ENCODE assay signal across 10 mouse cellular contexts in the genomic region with DNA sequence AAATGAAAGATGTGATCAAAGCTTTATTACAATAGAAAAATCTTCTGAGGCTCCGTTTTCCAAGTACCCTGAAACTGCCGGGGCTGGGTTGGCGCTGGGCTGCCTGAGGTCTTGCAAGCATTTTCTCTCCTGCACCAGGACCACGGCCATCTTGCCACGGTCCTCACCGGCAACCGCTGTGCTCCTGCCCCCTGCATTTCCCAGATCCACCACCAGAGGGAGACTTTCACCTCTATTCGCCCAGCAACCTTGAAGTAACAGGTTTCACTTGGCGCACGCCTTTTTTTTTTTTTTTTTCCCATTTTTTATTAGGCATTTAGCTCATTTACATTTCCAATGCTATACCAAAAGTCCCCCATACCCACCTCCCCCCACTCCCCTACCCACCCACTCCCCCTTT.
DNase-seq lines count a peak whose midpoint lies in the region; ATAC-seq and TF ChIP-seq lines count a peak whose summit lies in the region.
"Had no signal": no experiment of that assay in that cellular context is flagged by ENCODE, and none has a peak within 500 bp of the region (broad histone marks: within the 10 kb centered on the region; RNA-seq: fewer than 3 reads in every experiment).

No protein-coding gene starts in this region.

- TF ChIP-seq EP300 in CH12.LX (IDR thresholded peaks at IDR 0.05; ENCODE audit: low read length): no peak

- no peak for TF ChIP-seq POLR2A in CH12.LX (IDR thresholded peaks at IDR 0.05; ENCODE audit: low read depth, low read length)

- peaks cover 10% of the 10 kb centered on the region; the same call in 1 of the 2 replicates for H3K4me1 ChIP-seq in intestine, embryonic 14.5 days (replicated peaks; ENCODE audit: control insufficient read depth, insufficient read depth, low read length)
- no peaks in the 10 kb centered on the region for H3K4me1 ChIP-seq in intestine, embryonic 15.5 days (replicated peaks)
- peaks cover 0 to 3% of the 10 kb centered on the region in 2 experiments; a peak in 1 of 4 replicates for H3K4me1 ChIP-seq in CH12.LX (ENCODE audit: control insufficient read depth in 1 of 2, insufficient read depth in 2 of 2)
- H3K4me1 ChIP-seq in embryonic facial prominence, embryonic 11.5 days (ENCODE audit: control insufficient read depth, insufficient read depth, low read length): no peaks in the 10 kb centered on the region

- dilution Hi-C loops in CH12.LX (cut with MboI; ENCODE audit: extremely low pct_ligation_motif_present, extremely low pct_unique_long_range_greater_than_20kb, low sequenced_read_pairs): no loop called here

- no peaks in the 10 kb centered on the region for H3K79me2 ChIP-seq in CH12.LX (replicated peaks; ENCODE audit: control insufficient read depth, extremely low read depth, insufficient read depth, poor library complexity, severe bottlenecking)

- ATAC-seq in intestine, embryonic 14.5 days (replicated peaks; ENCODE audit: low FRiP score, low TSS enrichment, low read depth): no peak
- ATAC-seq in intestine, embryonic 15.5 days: no peak
- ATAC-seq in embryonic facial prominence, embryonic 11.5 days (replicated peaks; ENCODE audit: insufficient number of reproducible peaks, low FRiP score, low TSS enrichment, low read depth): no peak

- H3K27me3 ChIP-seq in intestine, embryonic 14.5 days (replicated peaks; ENCODE audit: control insufficient read depth, insufficient read depth, low read length): no peaks in the 10 kb centered on the region
- no peaks in the 10 kb centered on the region for H3K27me3 ChIP-seq in intestine, embryonic 15.5 days (replicated peaks)
- H3K27me3 ChIP-seq in CH12.LX (replicated peaks): peaks cover 4% of the 10 kb centered on the region
- no peaks in the 10 kb centered on the region for H3K27me3 ChIP-seq in embryonic facial prominence, embryonic 11.5 days (ENCODE audit: control insufficient read depth, insufficient read depth, low read length)
- H3K27me3 ChIP-seq: lung, embryonic 15.5 days had no signal

- no peaks in the 10 kb centered on the region for H3K9me3 ChIP-seq in intestine, embryonic 14.5 days (ENCODE audit: control insufficient read depth, low read length)
- no peaks in the 10 kb centered on the region for H3K9me3 ChIP-seq in intestine, embryonic 15.5 days
- peaks cover 4% of the 10 kb centered on the region for H3K9me3 ChIP-seq in CH12.LX (replicated peaks; ENCODE audit: low read length)
- no peaks in the 10 kb centered on the region for H3K9me3 ChIP-seq in embryonic facial prominence, embryonic 11.5 days (replicated peaks; ENCODE audit: control insufficient read depth, low read length)
- H3K9me3 ChIP-seq: lung, embryonic 15.5 days had no signal

- H3K4me2 ChIP-seq in intestine, embryonic 14.5 days (ENCODE audit: low read length): no peak overlapping the region
- H3K4me2 ChIP-seq in intestine, embryonic 15.5 days (replicated peaks): no peak overlapping the region
- no peak overlapping the region for H3K4me2 ChIP-seq in CH12.LX (ENCODE audit: insufficient read depth, low read depth, poor library complexity, severe bottlenecking)
- no peak overlapping the region for H3K4me2 ChIP-seq in embryonic facial prominence, embryonic 11.5 days (ENCODE audit: low read depth, low read length)
- H3K4me2 ChIP-seq: lung, embryonic 15.5 days had no signal

- in situ Hi-C loops in CH12.LX (cut with MboI; ENCODE audit: low pct_ligation_motif_present, low pct_unique_long_range_greater_than_20kb, low sequenced_read_pairs): no loop called here

- H3K9ac ChIP-seq in intestine, embryonic 14.5 days (ENCODE audit: low read length): no peak overlapping the region
- H3K9ac ChIP-seq in intestine, embryonic 15.5 days: no peak overlapping the region
- H3K9ac ChIP-seq in CH12.LX (ENCODE audit: insufficient read depth, low read depth): no peak overlapping the region
- H3K9ac ChIP-seq in embryonic facial prominence, embryonic 11.5 days (replicated peaks; ENCODE audit: low read length): no peak overlapping the region
- H3K9ac ChIP-seq: lung, embryonic 15.5 days had no signal

- WGBS in intestine, embryonic 14.5 days: 47% methylated on average over 10 of the region's 10 CpGs
- 56% methylated on average over 10 of the region's 10 CpGs for WGBS in intestine, embryonic 15.5 days
- 49% methylated on average over 10 of the region's 10 CpGs for WGBS in embryonic facial prominence, embryonic 11.5 days

- H3K4me3 ChIP-seq in intestine, embryonic 14.5 days (ENCODE audit: low read depth, low read length): no peak overlapping the region
- H3K4me3 ChIP-seq in intestine, embryonic 15.5 days (replicated peaks): no peak overlapping the region
- H3K4me3 ChIP-seq in CH12.LX (replicated peaks in 1 of 3; ENCODE audit: low read depth in 2 of 3, low read length in 2 of 3, poor library complexity in 1 of 3): no peak overlapping the region
- no peak overlapping the region for H3K4me3 ChIP-seq in embryonic facial prominence, embryonic 11.5 days (ENCODE audit: low read depth, low read length)
- H3K4me3 ChIP-seq: erythroblast, embryonic 14.5 days; lung, embryonic 15.5 days had no signal

- TF ChIP-seq CTCF in CH12.LX (conservative IDR thresholded peaks at IDR 0.05 in 1 of 2, IDR thresholded peaks at IDR 0.05 in 1 of 2; ENCODE audit: low read depth in 2 of 2, low read length in 2 of 2): peak; percentile 52 to 62

- DNase-seq in intestine, embryonic 14.5 days (ENCODE audit: low spot score): peak; percentile 85
- peak; percentile 55 for DNase-seq in CH12.LX (ENCODE audit: extremely low read depth)
- peak; percentile 66 for DNase-seq in adrenal gland, postnatal 25 days
- DNase-seq in embryonic facial prominence, embryonic 11.5 days (ENCODE audit: low spot score): peak; percentile 76
- DNase-seq in layer of hippocampus, postnatal 10 days (ENCODE audit: low spot score in 2 of 2): peak; percentile 70 to 76
- peak; percentile 62 for DNase-seq in ovary, postnatal 36 days (ENCODE audit: low spot score)
- peak; percentile 60 for DNase-seq in urinary bladder, postnatal 25 days (ENCODE audit: low spot score)

- TF ChIP-seq RAD21 in CH12.LX (IDR thresholded peaks at IDR 0.05; ENCODE audit: low read depth, low read length): peak; percentile 18

- no peak overlapping the region for H3K27ac ChIP-seq in intestine, embryonic 14.5 days (ENCODE audit: low read depth)
- H3K27ac ChIP-seq in intestine, embryonic 15.5 days: no peak overlapping the region
- H3K27ac ChIP-seq in CH12.LX (ENCODE audit: insufficient read depth, low read depth): no peak overlapping the region
- H3K27ac ChIP-seq in embryonic facial prominence, embryonic 11.5 days (replicated peaks; ENCODE audit: low read depth, low read length): no peak overlapping the region
- H3K27ac ChIP-seq: lung, embryonic 15.5 days had no signal

- H3K36me3 ChIP-seq in intestine, embryonic 14.5 days (ENCODE audit: control insufficient read depth, insufficient read depth, low read length): no peaks in the 10 kb centered on the region
- H3K36me3 ChIP-seq in intestine, embryonic 15.5 days: no peaks in the 10 kb centered on the region
- no peaks in the 10 kb centered on the region for H3K36me3 ChIP-seq in CH12.LX (replicated peaks in 1 of 2; ENCODE audit: control insufficient read depth in 1 of 2, insufficient read depth in 1 of 2, low read length in 1 of 2)
- no peaks in the 10 kb centered on the region for H3K36me3 ChIP-seq in embryonic facial prominence, embryonic 11.5 days (replicated peaks; ENCODE audit: control insufficient read depth, insufficient read depth, low read depth, low read length)
- H3K36me3 ChIP-seq: lung, embryonic 15.5 days had no signal

TF ChIP-seq in CH12.LX, 34 proteins besides CTCF, POLR2A, EP300 and RAD21:
- TF ChIP-seq MAFK (IDR thresholded peaks at IDR 0.05; ENCODE audit: insufficient replicate concordance, low read length) (no peak), CHD1 (IDR thresholded peaks at IDR 0.05; ENCODE audit: low read depth, low read length) (no peak), TBP (conservative IDR thresholded peaks at IDR 0.05; ENCODE audit: low read depth, low read length) (no peak), JUND (conservative IDR thresholded peaks at IDR 0.05; ENCODE audit: low read depth, low read length) (no peak), HCFC1 (IDR thresholded peaks at IDR 0.05; ENCODE audit: low read depth, low read length) (no peak), ZKSCAN1 (IDR thresholded peaks at IDR 0.05; ENCODE audit: borderline replicate concordance, low read depth, low read length) (no peak), SMC3 (IDR thresholded peaks at IDR 0.05; ENCODE audit: low read depth, low read length) (peak; percentile 21; the same call in 1 of the 2 replicates), NRF1 (IDR thresholded peaks at IDR 0.05; ENCODE audit: low read depth, low read length) (no peak), RCOR1 (conservative IDR thresholded peaks at IDR 0.05; ENCODE audit: low read depth, low read length) (no peak)
